Mouse (Mus musculus) G1E (cell line): Measurements from ENCODE around the gene Dnajb1.

Experiments
- CTCF ChIP-seq: IDR thresholded peaks from 2 replicates; pipeline ENCODE4 v1.5.1; 2012; ENCODE audit warnings: low read depth, low read length, inconsistent platforms, mixed read lengths
- GATA1 ChIP-seq: IDR thresholded peaks from 2 replicates; pipeline ENCODE4 v1.6.1; 2012; ENCODE audit warnings: borderline replicate concordance, low read length, inconsistent platforms, mixed read lengths
- POLR2AphosphoS5 ChIP-seq: IDR thresholded peaks from 2 replicates; pipeline ENCODE4 v1.6.1; 2012; ENCODE audit warnings: low read depth, low read length, inconsistent platforms; ENCODE audit not compliant: insufficient replicate concordance
- TAL1 ChIP-seq: conservative IDR thresholded peaks from 2 replicates; pipeline ENCODE4 v1.6.1; 2012; ENCODE audit warnings: low read depth, low read length, inconsistent platforms, mixed read lengths

GRCm38 (mm10) chr8:83569165-83569564 is 38.8 kb upstream of the Dnajb1 start:
- TF ChIP-seq CTCF (no peak), POLR2AphosphoS5 (no peak), GATA1 (no peak), TAL1 (no peak)
